ENCODE assay signal across 25 mouse cellular contexts in genomic region chr19:29015410-29016203, GRCm38 (mm10). TPM values are rescaled to one million over a fixed set of nuclear protein-coding genes. Genes with fewer than 3 reads are reported as not detected.
DNase-seq lines count a peak whose midpoint lies in the region; ATAC-seq and TF ChIP-seq lines count a peak whose summit lies in the region.
"Had no signal": no experiment of that assay in that cellular context is flagged by ENCODE, and none has a peak within 500 bp of the region (broad histone marks: within the 10 kb centered on the region; RNA-seq: fewer than 3 reads in every experiment).

No protein-coding gene starts in this region.

- H3K36me3 ChIP-seq in heart, adult 2 months (ENCODE audit: control insufficient read depth, insufficient read depth, low read length) = peaks cover 30% of the 10 kb centered on the region
- peaks cover 10% of the 10 kb centered on the region for H3K36me3 ChIP-seq in heart, embryonic 11.5 days (ENCODE audit: control insufficient read depth, insufficient read depth, low read length)
- H3K36me3 ChIP-seq in kidney, postnatal 0 days (ENCODE audit: insufficient read depth, low read length) = peaks cover 22% of the 10 kb centered on the region; the same call in 1 of the 2 replicates
- peaks cover 12% of the 10 kb centered on the region; the same call in 1 of the 2 replicates for H3K36me3 ChIP-seq in lung, postnatal 0 days (ENCODE audit: insufficient read depth, low read length)

- no peak for TF ChIP-seq CTCF in heart, adult 2 months (IDR thresholded peaks at IDR 0.05)
- no peak for TF ChIP-seq CTCF in kidney, postnatal 0 days (IDR thresholded peaks at IDR 0.05; ENCODE audit: low read depth)
- TF ChIP-seq CTCF in lung, postnatal 0 days (IDR thresholded peaks at IDR 0.05) = no peak

- no peak for TF ChIP-seq EP300 in heart, adult 2 months (IDR thresholded peaks at IDR 0.05; ENCODE audit: insufficient read depth, low read depth, low read length)
- no peak for TF ChIP-seq EP300 in lung, postnatal 0 days (IDR thresholded peaks at IDR 0.05)

- H3K4me2 ChIP-seq in heart, embryonic 11.5 days = no peak overlapping the region
- H3K4me2 ChIP-seq in kidney, postnatal 0 days (ENCODE audit: low read length) = no peak overlapping the region
- H3K4me2 ChIP-seq in lung, postnatal 0 days (replicated peaks; ENCODE audit: low read depth, low read length) = no peak overlapping the region
- H3K4me2 ChIP-seq: embryonic facial prominence, embryonic 15.5 days; neural tube, embryonic 13.5 days; stomach, embryonic 15.5 days had no signal

- H3K9ac ChIP-seq in heart, adult 2 months (ENCODE audit: low read depth, low read length) = no peak overlapping the region
- no peak overlapping the region for H3K9ac ChIP-seq in heart, embryonic 11.5 days (ENCODE audit: low read depth, low read length)
- H3K9ac ChIP-seq in kidney, postnatal 0 days (ENCODE audit: low read depth, low read length) = no peak overlapping the region
- no peak overlapping the region for H3K9ac ChIP-seq in lung, postnatal 0 days (replicated peaks; ENCODE audit: low read depth)
- H3K9ac ChIP-seq: embryonic facial prominence, embryonic 15.5 days; neural tube, embryonic 13.5 days; stomach, embryonic 15.5 days had no signal

- H3K79me2 ChIP-seq in heart, adult 2 months (replicated peaks; ENCODE audit: control insufficient read depth, insufficient read depth, low read length) = no peaks in the 10 kb centered on the region

- no peak for TF ChIP-seq POLR2A in heart, adult 2 months (IDR thresholded peaks at IDR 0.05; ENCODE audit: insufficient read depth, low read depth, low read length)

- no peak for ATAC-seq in heart, embryonic 11.5 days (replicated peaks; ENCODE audit: insufficient number of reproducible peaks, low FRiP score, low TSS enrichment)
- ATAC-seq in kidney, postnatal 0 days (replicated peaks; ENCODE audit: low FRiP score, low read depth) = no peak
- 0 out of 2 replicates have a peak, but pooled peaks have one; percentile 34 for ATAC-seq in erythroid progenitor cell, adult 5-6 weeks (replicated peaks; ENCODE audit: low FRiP score, poor library complexity, severe bottlenecking)
- ATAC-seq in lung, postnatal 0 days = no peak
- ATAC-seq: hindbrain, embryonic 16.5 days; Patski had no signal

- H3K27me3 ChIP-seq in heart, adult 2 months (ENCODE audit: control insufficient read depth, insufficient read depth, low read length) = no peaks in the 10 kb centered on the region
- no peaks in the 10 kb centered on the region for H3K27me3 ChIP-seq in heart, embryonic 11.5 days (ENCODE audit: control insufficient read depth, insufficient read depth, low read length)
- no peaks in the 10 kb centered on the region for H3K27me3 ChIP-seq in kidney, postnatal 0 days (ENCODE audit: insufficient read depth, low read length)
- no peaks in the 10 kb centered on the region for H3K27me3 ChIP-seq in lung, postnatal 0 days (replicated peaks; ENCODE audit: insufficient read depth, low read length)
- H3K27me3 ChIP-seq: embryonic facial prominence, embryonic 15.5 days; megakaryocyte, embryonic 14.5 days; neural tube, embryonic 13.5 days; Patski; stomach, embryonic 15.5 days had no signal

- peak overlapping the region; percentile 15 for H3K27ac ChIP-seq in heart, adult 2 months
- no peak overlapping the region for H3K27ac ChIP-seq in heart, embryonic 11.5 days (ENCODE audit: low read depth, low read length)
- H3K27ac ChIP-seq in kidney, postnatal 0 days = peak overlapping the region; percentile 50; the same call in 1 of the 2 replicates
- H3K27ac ChIP-seq in lung, postnatal 0 days (ENCODE audit: low read length) = no peak overlapping the region
- H3K27ac ChIP-seq: embryonic facial prominence, embryonic 15.5 days; forebrain, embryonic 10.5 days; layer of hippocampus, adult 2 months; neural tube, embryonic 13.5 days; stomach, embryonic 15.5 days had no signal

- DNase-seq in heart, adult 2 months = no peak
- no peak for DNase-seq in kidney, postnatal 0 days (ENCODE audit: low spot score)
- no peak for DNase-seq in kidney, postnatal 36 days
- DNase-seq in testis, postnatal 10 days (ENCODE audit: low spot score) = peak; percentile 27
- DNase-seq in gastrocnemius, postnatal 25 days = no peak
- no peak for DNase-seq in lung, postnatal 0 days (ENCODE audit: low spot score)
- DNase-seq: adrenal gland, postnatal 10 days; B cell, adult 2 months; cerebellum, adult 9-11 months; kidney, adult 11 months; lung, adult 18-20 months; midbrain, embryonic 14.5 days; right cerebral cortex, postnatal 14 days; thymus, postnatal 14 days had no signal

- peaks cover 3% of the 10 kb centered on the region for H3K4me1 ChIP-seq in heart, adult 2 months (ENCODE audit: control insufficient read depth, insufficient read depth, low read length)
- H3K4me1 ChIP-seq in heart, embryonic 11.5 days (ENCODE audit: control insufficient read depth, insufficient read depth, low read length) = no peaks in the 10 kb centered on the region
- no peaks in the 10 kb centered on the region for H3K4me1 ChIP-seq in kidney, postnatal 0 days (replicated peaks; ENCODE audit: insufficient read depth, low read length)
- no peaks in the 10 kb centered on the region for H3K4me1 ChIP-seq in lung, postnatal 0 days (ENCODE audit: insufficient read depth, low read depth, low read length)
- H3K4me1 ChIP-seq: embryonic facial prominence, embryonic 15.5 days; forebrain, embryonic 10.5 days; neural tube, embryonic 13.5 days; stomach, embryonic 15.5 days had no signal

- no peaks in the 10 kb centered on the region for H3K9me3 ChIP-seq in heart, embryonic 11.5 days (replicated peaks; ENCODE audit: control insufficient read depth, low read length)
- H3K9me3 ChIP-seq in kidney, postnatal 0 days (replicated peaks; ENCODE audit: low read length) = no peaks in the 10 kb centered on the region
- H3K9me3 ChIP-seq in lung, postnatal 0 days (ENCODE audit: low read length) = no peaks in the 10 kb centered on the region
- H3K9me3 ChIP-seq: embryonic facial prominence, embryonic 15.5 days; megakaryocyte, embryonic 14.5 days; neural tube, embryonic 13.5 days; stomach, embryonic 15.5 days had no signal

- H3K4me3 ChIP-seq in heart, adult 2 months = no peak overlapping the region
- H3K4me3 ChIP-seq in heart, embryonic 11.5 days (ENCODE audit: low read depth, low read length) = no peak overlapping the region
- H3K4me3 ChIP-seq in kidney, postnatal 0 days (replicated peaks; ENCODE audit: low read depth, low read length) = no peak overlapping the region
- no peak overlapping the region for H3K4me3 ChIP-seq in lung, postnatal 0 days (ENCODE audit: low read depth, low read length)
- H3K4me3 ChIP-seq: embryonic facial prominence, embryonic 15.5 days; forebrain, embryonic 10.5 days; layer of hippocampus, adult 2 months; megakaryocyte, embryonic 14.5 days; neural tube, embryonic 13.5 days; stomach, embryonic 15.5 days had no signal

- intact Hi-C loops in heart, adult 2 months (cut with DNase I) = no loop called here

- WGBS in heart, adult 2 months = 66% methylated on average over 8 of the region's 8 CpGs
- WGBS in heart, embryonic 11.5 days (ENCODE audit: insufficient replicate concordance) = 85% methylated on average over 8 of the region's 8 CpGs
- 63% methylated on average over 8 of the region's 8 CpGs for WGBS in kidney, postnatal 0 days
- whole genome bisulfite sequencing in lung, postnatal 0 days = 82% methylated on average over 8 of the region's 8 CpGs

RNA-seq across cellular contexts. Expression of gene Cdc37l1, which starts 25.5 kb away (rescaled TPM):
- 10 to 100 TPM; 68.6 to 80.4 TPM for total RNA-seq in heart, adult 2 months (2021)
- polyA plus RNA-seq in heart, adult 2 months (2012; rRNA removed) = 20.4 and 37.3 TPM in 2 replicates
- polyA plus RNA-seq in heart, embryonic 11.5 days (2014; fragmentation: Nextera tagmentation; extraction: Ambion mirVana) = 35.6 and 36.7 TPM in 2 replicates
- 28.2 and 33.0 TPM in 2 replicates for polyA plus RNA-seq in kidney, postnatal 0 days (2015; fragmentation: Nextera tagmentation; extraction: Ambion mirVana)
- total RNA-seq in erythroid progenitor cell, adult 5-6 weeks (2015; ENCODE audit: low replicate concordance) = 43.2 and 45.4 TPM in 2 replicates
- 41.8 and 53.5 TPM in 2 replicates for total RNA-seq in erythroid progenitor cell, adult 5-6 weeks (2017; ENCODE audit: low replicate concordance)
- 10 to 100 TPM; 35.7 to 41.4 TPM for total RNA-seq in gastrocnemius, postnatal 25 days (2021)
- polyA plus RNA-seq in lung, postnatal 0 days (2015; fragmentation: Nextera tagmentation; extraction: Ambion mirVana) = 21.2 and 23.4 TPM in 2 replicates

RNA-seq across cellular contexts. Expression of gene Ak3, which starts 32.2 kb away (rescaled TPM):
- total RNA-seq in heart, adult 2 months (2021) = 100 to 1,000 TPM in 1 of 2 experiments, 10 to 100 TPM in 1; 85.8 to 101 TPM
- 70.1 and 94.1 TPM in 2 replicates for polyA plus RNA-seq in heart, adult 2 months (2012; rRNA removed)
- 72.5 and 74.4 TPM in 2 replicates for polyA plus RNA-seq in heart, embryonic 11.5 days (2014; fragmentation: Nextera tagmentation; extraction: Ambion mirVana)
- 105 and 115 TPM in 2 replicates for polyA plus RNA-seq in kidney, postnatal 0 days (2015; fragmentation: Nextera tagmentation; extraction: Ambion mirVana)
- 13.0 and 19.5 TPM in 2 replicates for total RNA-seq in erythroid progenitor cell, adult 5-6 weeks (2015; ENCODE audit: low replicate concordance)
- 10.4 and 10.8 TPM in 2 replicates for total RNA-seq in erythroid progenitor cell, adult 5-6 weeks (2017; ENCODE audit: low replicate concordance)
- total RNA-seq in gastrocnemius, postnatal 25 days (2021) = 10 to 100 TPM; 53.8 to 55.3 TPM
- polyA plus RNA-seq in lung, postnatal 0 days (2015; fragmentation: Nextera tagmentation; extraction: Ambion mirVana) = 79.3 and 81.1 TPM in 2 replicates

RNA-seq across cellular contexts. Expression of gene 4430402I18Rik, which starts 48.0 kb away (rescaled TPM):
- 10 to 100 TPM; 22.6 to 27.0 TPM for total RNA-seq in heart, adult 2 months (2021)
- 16.8 and 20.6 TPM in 2 replicates for polyA plus RNA-seq in heart, adult 2 months (2012; rRNA removed)
- 2.3 and 5.1 TPM in 2 replicates for polyA plus RNA-seq in heart, embryonic 11.5 days (2014; fragmentation: Nextera tagmentation; extraction: Ambion mirVana)
- polyA plus RNA-seq in kidney, postnatal 0 days (2015; fragmentation: Nextera tagmentation; extraction: Ambion mirVana) = 9.0 and 10.3 TPM in 2 replicates
- not detected in 2 replicates for total RNA-seq in erythroid progenitor cell, adult 5-6 weeks (2015; ENCODE audit: low replicate concordance)
- not detected in 2 replicates for total RNA-seq in erythroid progenitor cell, adult 5-6 weeks (2017; ENCODE audit: low replicate concordance)
- under 1 TPM; 0.56 to 0.67 TPM for total RNA-seq in gastrocnemius, postnatal 25 days (2021)
- 5.9 and 6.7 TPM in 2 replicates for polyA plus RNA-seq in lung, postnatal 0 days (2015; fragmentation: Nextera tagmentation; extraction: Ambion mirVana)
- total RNA-seq: hematopoietic stem cell, adult 5-6 weeks had no signal

RNA-seq across cellular contexts. Expression of gene Plpp6, which starts 51.9 kb away (rescaled TPM):
- 1 to 10 TPM; 6.6 to 7.4 TPM for total RNA-seq in heart, adult 2 months (2021)
- 4.9 and 6.6 TPM in 2 replicates for polyA plus RNA-seq in heart, adult 2 months (2012; rRNA removed)
- polyA plus RNA-seq in heart, embryonic 11.5 days (2014; fragmentation: Nextera tagmentation; extraction: Ambion mirVana) = 6.2 and 8.3 TPM in 2 replicates
- 16.6 and 19.7 TPM in 2 replicates for polyA plus RNA-seq in kidney, postnatal 0 days (2015; fragmentation: Nextera tagmentation; extraction: Ambion mirVana)
- total RNA-seq in erythroid progenitor cell, adult 5-6 weeks (2015; ENCODE audit: low replicate concordance) = 0.42 and 3.2 TPM in 2 replicates
- 1.5 TPM in 1 of 2 replicates, not detected in the other for total RNA-seq in erythroid progenitor cell, adult 5-6 weeks (2017; ENCODE audit: low replicate concordance)
- total RNA-seq in gastrocnemius, postnatal 25 days (2021) = 1 to 10 TPM; 1.5 to 2.0 TPM
- polyA plus RNA-seq in lung, postnatal 0 days (2015; fragmentation: Nextera tagmentation; extraction: Ambion mirVana) = 9.8 and 9.9 TPM in 2 replicates

Comparison
In these comparisons a context has a peak if more than half of its experiments do, and no peak if none do; other contexts are left out.
1. H3K27ac ChIP-seq: peak in heart, adult 2 months (single experiment) and kidney, postnatal 0 days (single experiment); none in heart, embryonic 11.5 days (single experiment) and lung, postnatal 0 days (single experiment).